Mouse (Mus musculus): ENCODE data around the gene Ythdf2.

Gene Ythdf2

GRCm38 (mm10) chr4:132209299-132209698 is 2.8 kb downstream of the Ythdf2 start:
- DNase-seq (ENCODE audit: low read depth, low spot score), result no peak

- no peak for DNase-seq (ENCODE audit: low read depth, low spot score)
Measured at GRCm38 (mm10) chr4:132207280-132207679, 4.8 kb downstream of the Ythdf2 start.

DNA sequence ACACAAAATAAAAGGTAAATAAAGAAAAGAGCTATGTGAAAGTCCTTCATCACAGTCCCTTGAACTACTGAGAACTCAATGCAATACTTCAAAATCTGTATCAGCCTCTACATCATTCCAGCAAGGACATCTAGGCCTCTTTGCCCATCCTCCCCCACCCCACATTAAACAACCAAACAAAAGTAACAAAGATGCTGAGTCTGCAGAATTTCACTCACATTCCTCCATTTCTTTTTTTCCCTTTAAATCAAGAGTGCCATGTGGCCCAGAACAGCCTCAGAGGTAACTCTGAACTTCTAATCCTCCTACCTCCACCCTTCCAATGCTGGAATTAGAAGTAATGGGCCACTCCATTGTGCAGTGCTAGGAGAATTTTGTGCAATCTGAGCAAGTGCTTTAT is 13.3 kb downstream of the Ythdf2 start:
- no peak for DNase-seq (ENCODE audit: low read depth, low spot score)

- DNase-seq (ENCODE audit: low read depth, low spot score), result no peak
Measured at GRCm38 (mm10) chr4:132198285-132198712, 13.8 kb downstream of the Ythdf2 start.

GRCm38 (mm10) chr4:132194975-132195374 is 17.1 kb downstream of the Ythdf2 start:
- DNase-seq (ENCODE audit: low read depth, low spot score), result no peak

- no peak for DNase-seq (ENCODE audit: low read depth, low spot score)
Measured at GRCm38 (mm10) chr4:132194373-132194772, 17.7 kb downstream of the Ythdf2 start.

- DNase-seq (ENCODE audit: low read depth, low spot score), result no peak
Measured at GRCm38 (mm10) chr4:132187826-132188401, 24.2 kb downstream of the Ythdf2 start.

- no peak for DNase-seq (ENCODE audit: low read depth, low spot score)
Measured at GRCm38 (mm10) chr4:132183162-132183561, 28.9 kb downstream of the Ythdf2 start.

DNA sequence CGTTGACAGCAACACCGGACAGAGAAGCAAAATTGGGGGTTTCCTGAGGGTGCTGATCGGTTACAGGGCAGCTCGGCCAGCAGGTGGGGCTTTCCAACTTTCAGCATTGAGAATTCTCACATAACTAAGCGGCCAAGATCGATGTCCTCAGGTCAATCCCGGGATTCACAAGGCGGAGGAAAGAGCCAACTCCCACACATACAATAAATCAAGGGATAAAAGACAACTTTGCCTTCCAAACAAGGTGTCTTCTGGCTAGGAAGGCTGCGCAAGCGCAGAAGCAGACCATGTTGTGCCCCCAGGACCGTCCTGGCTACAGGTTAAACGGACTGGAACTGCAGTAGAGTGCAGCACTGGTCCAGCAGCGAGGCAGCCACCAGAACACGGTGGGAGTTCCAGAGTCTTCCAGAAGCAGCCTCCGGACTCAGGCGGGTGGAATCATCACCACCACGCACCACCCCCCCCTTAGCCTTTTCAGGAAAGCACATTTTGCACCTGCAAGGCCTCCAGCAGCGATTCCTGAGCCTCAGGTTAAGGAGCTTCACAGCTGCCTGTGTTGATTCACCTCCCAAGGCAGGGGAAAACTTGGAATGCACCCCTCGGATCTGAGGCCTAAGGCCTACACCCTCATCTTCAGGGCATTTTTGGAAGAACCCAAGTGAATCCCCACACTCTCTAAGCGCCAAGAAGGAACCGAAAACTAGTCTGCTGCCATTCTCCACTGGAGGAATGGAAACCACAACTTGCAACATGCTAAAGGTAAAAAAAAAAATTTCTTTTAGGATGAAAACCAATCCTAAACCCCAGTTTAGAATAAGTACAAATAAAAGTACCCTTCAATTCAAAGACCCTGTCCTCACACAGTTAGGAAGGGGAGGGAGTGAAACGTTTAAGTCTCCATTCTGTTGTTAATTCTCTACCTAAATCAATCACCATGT is 30.1 kb downstream of the Ythdf2 start:
- DNase-seq (ENCODE audit: low read depth, low spot score), result no peak

DNA sequence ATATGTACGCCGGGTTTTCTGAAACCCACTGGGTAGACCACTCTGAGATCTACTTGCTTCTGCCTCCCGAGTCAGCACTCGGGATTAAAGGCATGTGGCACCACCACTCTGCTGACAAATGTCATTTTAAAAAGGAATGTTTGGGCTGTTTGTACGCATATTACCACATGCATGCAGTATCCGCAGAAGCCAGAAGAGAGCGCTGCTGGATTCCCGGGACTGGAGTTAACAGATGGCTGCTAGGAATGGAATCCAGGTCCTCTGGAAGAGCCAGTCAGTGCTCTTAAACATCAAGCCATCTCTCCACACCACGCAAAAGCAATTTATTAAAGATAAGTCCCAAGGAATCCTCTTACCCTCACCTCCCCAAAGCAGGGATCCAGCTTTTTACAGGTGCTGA is 31.4 kb downstream of the Ythdf2 start:
- DNase-seq (ENCODE audit: low read depth, low spot score), result no peak

DNA sequence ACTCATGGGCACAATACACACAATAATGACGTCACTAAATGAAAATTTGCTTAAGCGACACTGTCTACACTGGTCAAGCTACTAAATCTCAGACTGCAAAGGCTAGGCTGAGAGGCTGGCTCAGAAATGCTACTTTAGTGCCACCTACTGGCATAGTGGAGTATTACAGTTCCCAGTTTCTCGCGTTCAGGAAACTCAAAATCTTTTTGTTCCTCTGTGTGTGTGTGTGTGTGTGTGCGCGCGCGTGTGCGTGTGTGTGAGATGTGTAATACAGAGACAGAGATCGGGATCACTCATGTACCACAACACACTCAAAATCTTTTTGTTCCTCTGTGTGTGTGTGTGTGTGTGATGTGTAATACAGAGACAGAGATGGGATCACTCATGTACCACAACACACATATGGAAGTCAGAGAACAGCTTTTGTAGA is 33.5 kb downstream of the Ythdf2 start:
- peak; percentile 63 for DNase-seq (ENCODE audit: low read depth, low spot score)

DNA sequence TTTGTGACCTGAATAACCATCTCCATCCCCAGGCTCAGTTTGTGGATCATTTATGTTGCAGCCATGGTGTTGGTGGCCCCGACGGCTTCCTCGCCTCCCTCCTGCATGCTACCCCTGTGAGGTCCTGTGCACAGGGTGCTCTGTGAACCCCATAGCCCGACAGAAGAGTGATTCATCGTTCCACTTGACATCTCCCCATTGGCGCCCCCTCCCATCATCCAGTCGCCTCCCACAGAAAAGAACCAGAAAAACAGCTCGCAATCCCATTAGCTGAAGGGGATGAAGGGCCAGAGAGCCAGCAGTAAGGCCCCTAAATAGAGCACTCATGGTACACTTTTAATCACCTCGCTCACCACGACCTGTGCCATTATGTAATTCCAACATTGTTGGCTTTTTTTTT is 35.6 kb downstream of the Ythdf2 start:
- DNase-seq (ENCODE audit: low read depth, low spot score), result no peak

- DNase-seq (ENCODE audit: low read depth, low spot score), result no peak
Measured at GRCm38 (mm10) chr4:132170891-132171290, 41.2 kb downstream of the Ythdf2 start.

DNA sequence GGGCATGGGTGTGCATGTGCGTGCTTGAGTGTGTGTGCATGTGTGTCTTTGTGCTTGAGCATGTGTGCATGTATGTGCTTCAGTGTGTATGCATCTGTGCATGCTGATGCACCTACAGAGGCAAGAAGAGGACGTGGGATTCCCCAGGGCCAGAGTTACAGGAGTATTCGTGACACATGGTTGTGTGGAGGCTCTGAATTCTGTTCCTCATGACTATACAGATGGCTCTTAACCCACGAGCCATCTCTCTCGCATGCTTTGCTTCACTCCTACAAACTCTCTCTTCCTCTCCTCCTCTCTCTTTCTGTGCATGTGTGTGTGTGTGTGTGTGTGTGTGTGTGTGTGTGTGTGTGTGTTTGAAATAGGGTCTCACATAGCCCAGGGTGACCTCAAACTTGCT is 42.3 kb downstream of the Ythdf2 start:
- no peak for DNase-seq (ENCODE audit: low read depth, low spot score)

GRCm38 (mm10) chr4:132169271-132169670 is 42.8 kb downstream of the Ythdf2 start:
- DNase-seq (ENCODE audit: low read depth, low spot score), result no peak

GRCm38 (mm10) chr4:132167436-132167835 is 44.7 kb downstream of the Ythdf2 start:
- no peak for DNase-seq (ENCODE audit: low read depth, low spot score)

GRCm38 (mm10) chr4:132166350-132167290 is 45.5 kb downstream of the Ythdf2 start:
- no peak for DNase-seq (ENCODE audit: low read depth, low spot score)

GRCm38 (mm10) chr4:132165691-132166090 is 46.4 kb downstream of the Ythdf2 start:
- DNase-seq (ENCODE audit: low read depth, low spot score), result no peak

DNA sequence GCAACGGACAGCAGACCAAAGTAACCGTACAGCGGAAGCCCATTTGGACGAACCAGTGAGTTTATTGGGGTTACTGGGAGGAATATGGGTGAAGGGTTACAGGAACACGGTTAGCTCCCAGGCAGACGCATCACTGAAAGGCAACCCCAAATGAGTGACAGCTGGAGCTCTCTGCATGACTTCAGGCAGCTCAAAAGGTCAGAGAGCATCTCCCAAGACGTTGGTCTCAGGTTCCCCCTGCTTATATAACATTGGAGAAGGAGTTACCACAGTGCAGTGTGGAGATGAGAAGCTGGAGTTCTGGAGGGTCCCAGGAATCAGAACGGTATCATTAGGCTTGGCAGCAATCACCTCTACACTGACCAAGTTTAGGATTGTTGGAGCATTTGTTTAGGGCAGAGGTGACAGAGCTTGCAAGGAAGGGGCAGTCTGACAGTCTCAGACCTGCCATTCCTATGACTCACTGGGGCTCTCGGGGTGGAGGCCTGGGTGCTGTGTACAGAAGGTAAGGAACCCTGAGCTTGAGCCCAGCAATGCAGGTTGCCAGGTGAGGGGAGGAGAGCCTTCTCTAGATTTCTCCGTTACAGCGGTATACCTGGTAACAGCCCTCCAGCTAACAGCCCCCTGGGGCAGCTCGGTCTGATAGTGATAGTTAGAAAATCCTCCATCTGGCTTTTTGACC is 55.0 kb downstream of the Ythdf2 start:
- DNase-seq (ENCODE audit: low read depth, low spot score), result no peak

GRCm38 (mm10) chr4:132154877-132155670 is 57.0 kb downstream of the Ythdf2 start:
- DNase-seq (ENCODE audit: low read depth, low spot score), result no peak
